Mouse (Mus musculus) kidney, postnatal 0 days (tissue): Measurements from ENCODE around the gene Basp1. TPM values are rescaled to one million over a fixed set of nuclear protein-coding genes. Genes with fewer than 3 reads are reported as not detected.

Experiments
- ATAC-seq: fragments of 200-750 bp; cut with Nextera tagmentation; replicated peaks from 2 replicates; pipeline ENCODE4 v1.8.0; 2017; ENCODE audit warnings: low read depth, moderate number of reproducible peaks, moderate TSS enrichment, moderate library complexity; ENCODE audit not compliant: low FRiP score
- DNase-seq: peaks from one replicate; pipeline ENCODE4 v3.0.0-alpha.2; 2016; ENCODE audit warnings: low spot score
- H3K27ac ChIP-seq: fragments of 300-500 bp; sonication (generic); 2 replicates; pipeline ENCODE4 v1.5.1; 2014; ENCODE audit warnings: mild to moderate bottlenecking
- H3K27me3 ChIP-seq: fragments of 300-500 bp; sonication (generic); 2 replicates; pipeline ENCODE4 v1.6.1; 2014; ENCODE audit warnings: low read length, mixed read lengths; ENCODE audit not compliant: insufficient read depth
- H3K36me3 ChIP-seq: fragments of 300-500 bp; sonication (generic); 2 replicates; pipeline ENCODE4 v1.6.1; 2014; ENCODE audit warnings: low read length, mixed read lengths; ENCODE audit not compliant: insufficient read depth
- H3K4me1 ChIP-seq: fragments of 300-500 bp; sonication (generic); replicated peaks from 2 replicates; pipeline ENCODE4 v1.6.1; 2014; ENCODE audit warnings: antibody characterized with exemption, low read length, mixed read lengths; ENCODE audit not compliant: insufficient read depth
- H3K4me2 ChIP-seq: fragments of 300-500 bp; sonication (generic); 2 replicates; pipeline ENCODE4 v1.6.1; 2014; ENCODE audit warnings: mild to moderate bottlenecking, low read length, moderate library complexity, mixed read lengths
- H3K4me3 ChIP-seq: fragments of 300-500 bp; sonication (generic); replicated peaks from 2 replicates; pipeline ENCODE4 v1.5.1; 2014; ENCODE audit warnings: low read depth, low read length
- H3K9ac ChIP-seq: fragments of 300-500 bp; sonication (generic); 2 replicates; pipeline ENCODE4 v1.6.1; 2014; ENCODE audit warnings: low read depth, low read length
- H3K9me3 ChIP-seq: fragments of 300-500 bp; sonication (generic); replicated peaks from 2 replicates; pipeline ENCODE4 v1.6.1; 2016; ENCODE audit warnings: low read length, inconsistent platforms, mixed read lengths
- CTCF ChIP-seq: IDR thresholded peaks from 2 replicates; pipeline ENCODE4 v1.5.1; 2016; ENCODE audit warnings: antibody characterized with exemption, low read depth, mild to moderate bottlenecking, moderate library complexity
- WGBS: fragments of 180-500 bp; shearing (Covaris S2); extraction: QIAGEN DNeasy Blood & Tissue Kit; methylation state at CpG from one replicate; pipeline ENCODE4 v1.1.7; 2014; 5-methylcytosine and 5-hydroxymethylcytosine counted together
- polyA plus RNA-seq: library from polyadenylated mRNA; unstranded; fragments of >200 nt; fragmentation: Nextera tagmentation; extraction: Ambion mirVana; gene quantifications from 2 replicates; pipeline ENCODE4 v1.2.1, GENCODE M21; 2015

Gene Basp1
- polyA plus RNA-seq, 1 experiment from 2014 or later = 31.7 TPM

- Histone ChIP-seq H3K9ac (peak overlapping the region; percentile 67; the same call in 1 of the 2 replicates), H3K4me2 (peak overlapping the region; percentile 91), H3K27ac (peak overlapping the region; percentile 47; the same call in 1 of the 2 replicates), H3K9me3 (no peaks in the 10 kb centered on the region), H3K27me3 (no peaks in the 10 kb centered on the region), H3K4me1 (no peaks in the 10 kb centered on the region), H3K4me3 (peak overlapping the region; percentile 70), H3K36me3 (no peaks in the 10 kb centered on the region)
- DNase-seq (peak; percentile 51), ATAC-seq (peak; percentile 41; the same call in 1 of the 2 replicates)
- no peak for TF ChIP-seq CTCF
- WGBS = under 1% methylated on average over 35 of the region's 36 CpGs
Observed at GRCm38 (mm10) chr15:25414011-25414746, 615 bp upstream of the Basp1 start.

DNA sequence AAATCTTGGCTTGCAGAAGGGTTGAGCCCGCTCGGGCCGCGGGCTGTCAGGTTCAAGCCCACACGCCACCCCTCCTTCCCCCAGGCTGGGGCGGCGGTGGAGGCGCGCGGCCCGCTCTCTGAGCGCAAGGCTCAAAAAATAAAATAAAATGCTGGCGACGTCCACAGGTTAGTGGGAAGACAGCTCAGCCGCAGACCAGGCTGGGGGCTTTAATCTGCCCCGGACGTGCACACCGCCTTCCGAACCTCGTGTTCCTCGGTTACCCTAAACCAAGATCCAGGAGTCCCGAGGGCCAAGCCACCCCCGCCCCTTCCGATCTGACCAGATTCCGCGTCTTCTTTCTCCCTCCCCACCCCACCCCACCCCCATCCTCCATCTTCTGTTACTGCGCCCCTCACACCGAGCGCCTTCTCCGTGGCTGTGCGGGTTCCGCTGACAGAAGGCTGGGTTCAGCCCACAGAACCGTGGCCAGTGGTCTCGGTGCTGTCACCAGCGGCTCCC is 753 bp downstream of the Basp1 start:
- H3K4me2 ChIP-seq = peak overlapping the region; percentile 91
- H3K27me3 ChIP-seq = no peaks in the 10 kb centered on the region
- H3K36me3 ChIP-seq = no peaks in the 10 kb centered on the region
- no peaks in the 10 kb centered on the region for H3K4me1 ChIP-seq
- WGBS = 0% methylated on average over 35 of the region's 35 CpGs
- TF ChIP-seq CTCF = no peak
- no peaks in the 10 kb centered on the region for H3K9me3 ChIP-seq
- 0 out of 2 replicates have a peak overlapping the region, but pooled peaks have one; percentile 25 for H3K27ac ChIP-seq
- H3K9ac ChIP-seq = peak overlapping the region; percentile 67
- DNase-seq (peak; percentile 41), ATAC-seq (peak; percentile 27)
- H3K4me3 ChIP-seq = peak overlapping the region; percentile 70

GRCm38 (mm10) chr15:25412171-25412641 is 1.4 kb downstream of the Basp1 start:
- peak overlapping the region; percentile 70 for H3K4me3 ChIP-seq
- no peak for TF ChIP-seq CTCF
- 0 out of 2 replicates have a peak overlapping the region, but pooled peaks have one; percentile 25 for H3K27ac ChIP-seq
- H3K4me1 ChIP-seq = no peaks in the 10 kb centered on the region
- no peaks in the 10 kb centered on the region for H3K9me3 ChIP-seq
- DNase-seq (peak; percentile 85), ATAC-seq (peak; percentile 41; the same call in 1 of the 2 replicates)
- under 1% methylated on average over 25 of the region's 25 CpGs for WGBS
- no peaks in the 10 kb centered on the region for H3K36me3 ChIP-seq
- H3K27me3 ChIP-seq = no peaks in the 10 kb centered on the region
- peak overlapping the region; percentile 67 for H3K9ac ChIP-seq
- H3K4me2 ChIP-seq = peak overlapping the region; percentile 91

DNA sequence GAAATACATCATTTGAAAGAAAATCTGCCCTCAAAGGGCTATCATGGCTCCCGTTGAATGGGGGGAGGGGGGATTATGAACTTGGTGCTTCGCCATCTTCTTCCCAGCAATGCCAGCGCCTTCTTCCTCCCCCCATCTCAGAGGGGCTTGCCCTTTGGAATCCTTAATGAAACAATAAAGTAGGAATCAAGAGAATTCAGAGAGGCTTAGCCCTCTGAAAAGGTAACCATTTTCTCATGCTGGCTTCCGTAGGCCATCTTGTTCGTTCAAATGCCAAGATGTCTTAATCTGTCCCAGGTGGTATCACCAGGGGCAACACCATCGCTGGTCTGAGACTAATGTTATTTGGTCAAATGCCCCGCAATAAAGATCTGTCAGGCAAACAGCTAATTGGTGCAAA is 2.1 kb downstream of the Basp1 start:
- Histone ChIP-seq H3K4me3 (peak overlapping the region; percentile 70), H3K9me3 (no peaks in the 10 kb centered on the region), H3K36me3 (no peaks in the 10 kb centered on the region), H3K27ac (no peak overlapping the region), H3K9ac (no peak overlapping the region), H3K4me1 (no peaks in the 10 kb centered on the region), H3K27me3 (no peaks in the 10 kb centered on the region), H3K4me2 (peak overlapping the region; percentile 91)
- no peak for TF ChIP-seq CTCF
- 38% methylated on average over 7 of the region's 7 CpGs for WGBS
- DNase-seq = no peak
- no peak for ATAC-seq

DNA sequence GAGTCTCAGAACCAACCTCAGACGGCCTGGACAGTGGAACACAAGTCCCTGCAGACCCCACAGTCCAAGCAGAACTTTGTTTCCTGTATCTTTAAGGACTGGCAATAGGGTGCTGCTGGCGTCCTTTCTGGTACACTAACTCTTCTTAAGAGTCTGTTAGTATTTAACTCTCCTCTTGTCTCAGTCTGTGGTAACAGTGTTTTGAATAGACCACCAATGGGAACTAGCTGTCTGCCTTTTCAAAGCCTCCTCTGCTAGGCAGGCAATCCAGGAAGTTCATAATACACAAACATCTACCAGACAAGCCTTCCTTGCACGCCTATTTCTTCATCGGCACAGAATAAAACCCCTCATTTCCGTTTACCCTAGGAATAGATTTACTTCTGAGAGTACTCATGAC is 7.6 kb downstream of the Basp1 start:
- Histone ChIP-seq H3K4me1 (no peaks in the 10 kb centered on the region), H3K4me3 (no peak overlapping the region), H3K9ac (no peak overlapping the region), H3K36me3 (no peaks in the 10 kb centered on the region), H3K9me3 (no peaks in the 10 kb centered on the region), H3K27me3 (no peaks in the 10 kb centered on the region), H3K27ac (no peak overlapping the region), H3K4me2 (no peak overlapping the region)
- WGBS = 78% methylated on average over 5 of the region's 5 CpGs
- ATAC-seq = no peak
- TF ChIP-seq CTCF = no peak
- no peak for DNase-seq

DNA sequence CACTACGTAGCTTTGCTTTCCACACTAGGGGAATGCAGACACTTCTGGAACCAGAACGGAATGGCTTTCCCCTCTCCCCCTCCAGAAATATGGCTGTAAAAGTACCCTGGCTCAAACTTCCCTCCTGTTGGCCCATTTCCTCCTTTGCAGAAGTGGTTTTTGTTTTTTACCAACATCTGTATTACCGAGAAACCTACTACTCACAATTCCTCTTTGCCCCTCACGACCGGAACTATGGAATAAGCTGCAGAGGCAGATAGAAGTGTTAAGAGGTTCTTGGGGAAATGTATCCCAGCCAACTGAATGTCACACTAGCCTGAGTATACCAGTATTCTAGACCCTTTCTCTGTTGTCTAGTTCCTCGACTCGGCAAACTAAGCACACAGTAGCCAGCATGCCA is 9.7 kb downstream of the Basp1 start:
- no peaks in the 10 kb centered on the region for H3K9me3 ChIP-seq
- no peaks in the 10 kb centered on the region for H3K36me3 ChIP-seq
- H3K27ac ChIP-seq = no peak overlapping the region
- no peaks in the 10 kb centered on the region for H3K27me3 ChIP-seq
- ATAC-seq = no peak
- no peak for TF ChIP-seq CTCF
- H3K4me1 ChIP-seq = no peaks in the 10 kb centered on the region
- no peak for DNase-seq
- WGBS = 90% methylated on average over 7 of the region's 7 CpGs
- H3K4me3 ChIP-seq = no peak overlapping the region
- no peak overlapping the region for H3K9ac ChIP-seq
- H3K4me2 ChIP-seq = no peak overlapping the region
